Mouse (Mus musculus) spleen, adult 2 months (tissue): ENCODE results near the gene Gm20388. TPM values are rescaled to one million over a fixed set of nuclear protein-coding genes. Genes with fewer than 3 reads are reported as not detected.
"Not testable (repeated sequence)": the region's sequence is repeated elsewhere in the genome, so short reads cannot be mapped to it uniquely, and the experiment has no call there.

Experiments used
- DNase-seq, 2 experiments: peaks; one replicate each; pipeline versions ENCODE4 v3.0.0 to v3.0.0-alpha.2; 2012 to 2021; ENCODE audit warnings: low spot score in 2 of 2, low read depth in 1 of 2
- H3K27ac ChIP-seq: fragments of 200-500 bp; 2 replicates; pipeline ENCODE4 v1.5.1; 2012; ENCODE audit warnings: low read length, inconsistent platforms; ENCODE audit not compliant: insufficient read depth
- H3K27me3 ChIP-seq: fragments of 200-500 bp; 2 replicates; pipeline ENCODE4 v1.6.1; 2012; ENCODE audit warnings: mild to moderate bottlenecking, moderate library complexity, low read length, inconsistent platforms; ENCODE audit not compliant: control insufficient read depth, insufficient read depth
- H3K36me3 ChIP-seq: fragments of 200-500 bp; 2 replicates; pipeline ENCODE4 v1.6.1; 2012; ENCODE audit warnings: mild to moderate bottlenecking, low read length, inconsistent platforms; ENCODE audit not compliant: control insufficient read depth, insufficient read depth
- H3K4me1 ChIP-seq: fragments of 200-500 bp; 2 replicates; pipeline ENCODE4 v1.6.1; 2011; ENCODE audit warnings: inconsistent platforms; ENCODE audit not compliant: control insufficient read depth, insufficient read depth, insufficient read length
- H3K4me3 ChIP-seq: fragments of 200-500 bp; 2 replicates; pipeline ENCODE4 v1.5.1; 2011; ENCODE audit warnings: mild to moderate bottlenecking, inconsistent platforms; ENCODE audit not compliant: insufficient read depth, insufficient read length; ENCODE audit errors: extremely low read depth
- CTCF ChIP-seq: fragments of 200-500 bp; IDR thresholded peaks from 2 replicates; pipeline ENCODE4 v1.5.1; 2011; ENCODE audit warnings: mild to moderate bottlenecking, inconsistent platforms; ENCODE audit not compliant: insufficient read depth, insufficient read length, insufficient replicate concordance; ENCODE audit errors: extremely low read depth
- POLR2A ChIP-seq: fragments of 200-500 bp; IDR thresholded peaks from 2 replicates; pipeline ENCODE4 v1.6.1; 2011; ENCODE audit warnings: low read depth, low read length, inconsistent platforms
- WGBS: fragments of 180-500 bp; shearing (Covaris S2); methylation state at CpG from one replicate; pipeline ENCODE4 v1.1.7; 2018; 5-methylcytosine and 5-hydroxymethylcytosine counted together
- polyA plus RNA-seq: library from polyadenylated mRNA; depleted of rRNA; stranded (reverse); fragments of >200 nt; gene quantifications from 2 replicates; pipeline ENCODE4 v1.2.3, GENCODE M21; 2012

Gm20388 gene
- polyA plus RNA-seq, 1 experiment, result 26.1 TPM

DNA sequence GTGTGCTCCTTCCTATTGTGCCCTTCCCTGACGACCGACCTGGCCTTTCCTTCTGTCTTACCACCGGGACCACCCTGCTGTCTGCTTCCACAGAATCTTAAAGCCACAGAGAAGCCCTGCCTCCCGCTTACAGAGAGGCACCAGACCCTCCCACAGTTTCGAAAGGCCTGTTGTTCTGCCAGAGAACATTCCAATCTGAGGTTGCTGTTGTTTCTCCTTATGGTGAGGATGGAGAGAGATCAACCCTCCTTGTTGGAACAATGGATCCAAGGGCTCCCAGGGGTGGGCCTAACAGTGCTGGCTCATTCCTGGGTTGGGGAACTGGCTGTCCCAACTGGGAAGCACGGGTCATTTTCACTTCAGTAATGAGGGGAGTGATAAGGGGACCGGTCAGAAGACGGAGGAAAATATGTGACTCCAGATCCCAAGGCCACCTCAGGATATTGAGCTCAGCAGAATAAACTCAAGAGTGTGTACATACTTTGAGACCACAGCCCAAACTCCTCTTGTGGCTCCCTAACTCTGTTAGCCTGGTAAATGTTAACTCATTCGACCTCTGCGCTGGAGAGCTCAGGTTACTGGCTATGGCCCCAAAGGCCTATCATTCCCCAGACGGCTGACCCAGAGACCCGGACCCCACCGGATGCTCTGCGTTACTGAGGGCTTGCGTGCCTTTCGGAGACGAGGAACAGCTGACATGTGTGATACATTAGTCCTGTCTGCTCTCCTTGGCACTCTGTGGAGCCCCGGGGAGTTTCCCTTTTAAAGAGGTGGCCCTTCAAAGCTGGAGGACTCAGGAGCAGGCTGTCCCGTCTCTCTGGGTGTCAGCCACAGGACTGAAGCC, 3275.1 kb downstream of the Gm20388 start, which contains the start of gene Dpep1:
Gene Dpep1 (plus strand): TSS at position 677 of the 844 bp plus-strand sequence.
- 71% methylated on average over 19 of the region's 19 CpGs for WGBS
- H3K4me1 ChIP-seq, result no peaks in the 10 kb centered on the region
- no peak within 1 kb of the TSS for H3K4me3 ChIP-seq
- H3K27me3 ChIP-seq, result no peaks in the 10 kb centered on the region
- DNase-seq, result no peak
- no peaks in the 10 kb centered on the region for H3K36me3 ChIP-seq
- H3K27ac ChIP-seq, result no peak within 1 kb of the TSS
- no peak for TF ChIP-seq POLR2A
- TF ChIP-seq CTCF, result no peak

GRCm38 (mm10) chr8:123188006-123188405, 3277.4 kb downstream of the Gm20388 start:
- Histone ChIP-seq H3K4me3 (no peak overlapping the region), H3K27me3 (no peaks in the 10 kb centered on the region), H3K27ac (no peak overlapping the region), H3K36me3 (no peaks in the 10 kb centered on the region), H3K4me1 (no peaks in the 10 kb centered on the region)
- DNase-seq, result no peak
- TF ChIP-seq POLR2A (no peak), CTCF (no peak)
- 74% methylated on average over 2 of the region's 2 CpGs for WGBS

DNA sequence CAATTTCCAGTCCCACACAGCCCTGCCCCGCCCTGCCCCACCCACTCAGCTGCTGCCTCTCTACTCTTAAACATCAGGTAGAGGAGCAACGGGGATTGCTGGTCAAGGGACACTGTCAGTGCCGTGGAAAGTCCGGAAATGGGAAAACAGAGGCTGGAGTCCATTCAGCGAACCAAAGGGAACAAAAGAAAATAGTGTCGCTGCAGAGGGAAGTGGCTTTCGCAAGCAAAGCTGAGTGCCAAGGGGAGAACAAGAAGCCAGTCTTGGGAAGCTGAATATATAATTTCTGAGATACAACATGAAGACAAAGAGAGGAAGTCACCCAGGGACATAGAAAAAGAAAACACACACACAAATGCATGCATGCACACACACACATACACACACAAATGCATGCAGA, 3278.2 kb downstream of the Gm20388 start:
- no peak overlapping the region for H3K4me3 ChIP-seq
- no peak overlapping the region for H3K27ac ChIP-seq
- no peaks in the 10 kb centered on the region for H3K27me3 ChIP-seq
- H3K4me1 ChIP-seq, result no peaks in the 10 kb centered on the region
- WGBS, result 47% methylated on average over 7 of the region's 7 CpGs
- no peaks in the 10 kb centered on the region for H3K36me3 ChIP-seq
- DNase-seq, result no peak
- no peak for TF ChIP-seq POLR2A
- no peak for TF ChIP-seq CTCF

DNA sequence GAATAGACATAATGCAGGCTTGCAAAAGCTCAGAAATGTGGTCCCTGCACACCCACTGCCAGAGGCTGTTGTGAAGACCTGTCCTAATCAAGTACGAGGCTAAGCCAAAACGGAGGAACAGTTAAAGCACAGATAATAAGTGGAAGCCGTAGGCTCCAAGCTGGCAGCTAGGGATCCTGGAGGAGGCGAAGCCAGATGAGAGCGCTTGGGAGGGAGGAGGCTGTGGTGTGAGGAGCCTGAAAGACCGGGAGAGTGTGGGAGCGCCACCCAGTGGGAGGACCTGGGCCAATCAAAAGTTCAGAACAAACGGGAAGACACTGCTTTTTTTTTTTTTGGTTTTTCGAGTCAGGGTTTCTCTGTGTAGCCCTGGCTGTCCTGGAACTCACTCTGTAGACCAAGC, 3280.0 kb downstream of the Gm20388 start:
- Histone ChIP-seq H3K27ac (no peak overlapping the region), H3K27me3 (no peaks in the 10 kb centered on the region), H3K4me1 (no peaks in the 10 kb centered on the region), H3K36me3 (no peaks in the 10 kb centered on the region), H3K4me3 (no peak overlapping the region)
- WGBS, result 3% methylated on average over 9 of the region's 9 CpGs
- DNase-seq, result peak in 1 of 2 experiments; percentile 14
- TF ChIP-seq POLR2A, result no peak
- TF ChIP-seq CTCF, result peak; percentile 35; the same call in 1 of the 2 replicates

GRCm38 (mm10) chr8:123191908-123192307, 3281.3 kb downstream of the Gm20388 start:
- no peak for DNase-seq
- H3K27ac ChIP-seq, result no peak overlapping the region
- 65% methylated on average over 8 of the region's 8 CpGs for WGBS
- TF ChIP-seq CTCF (no peak), POLR2A (no peak)
- H3K4me3 ChIP-seq, result no peak overlapping the region
- no peaks in the 10 kb centered on the region for H3K4me1 ChIP-seq
- H3K36me3 ChIP-seq, result no peaks in the 10 kb centered on the region
- no peaks in the 10 kb centered on the region for H3K27me3 ChIP-seq

GRCm38 (mm10) chr8:123193771-123194170, 3283.1 kb downstream of the Gm20388 start:
- no peaks in the 10 kb centered on the region for H3K27me3 ChIP-seq
- no peaks in the 10 kb centered on the region for H3K36me3 ChIP-seq
- no peak for DNase-seq
- WGBS, result 92% methylated on average over 9 of the region's 9 CpGs
- TF ChIP-seq POLR2A (no peak), CTCF (no peak)
- H3K27ac ChIP-seq, result no peak overlapping the region
- no peaks in the 10 kb centered on the region for H3K4me1 ChIP-seq
- H3K4me3 ChIP-seq, result no peak overlapping the region

GRCm38 (mm10) chr8:123197016-123197415, 3286.4 kb downstream of the Gm20388 start:
- not testable (repeated sequence) for DNase-seq, H3K4me1 ChIP-seq, H3K27me3 ChIP-seq

More at GRCm38 (mm10) chr8:123197016-123197415, 3286.4 kb downstream of the Gm20388 start:
- H3K4me3 ChIP-seq, H3K36me3 ChIP-seq, H3K27ac ChIP-seq: not testable (repeated sequence)
- WGBS, result 69% methylated on average over 5 of the region's 5 CpGs
